Mouse (Mus musculus): ENCODE results near the gene Csrnp2.

DNA sequence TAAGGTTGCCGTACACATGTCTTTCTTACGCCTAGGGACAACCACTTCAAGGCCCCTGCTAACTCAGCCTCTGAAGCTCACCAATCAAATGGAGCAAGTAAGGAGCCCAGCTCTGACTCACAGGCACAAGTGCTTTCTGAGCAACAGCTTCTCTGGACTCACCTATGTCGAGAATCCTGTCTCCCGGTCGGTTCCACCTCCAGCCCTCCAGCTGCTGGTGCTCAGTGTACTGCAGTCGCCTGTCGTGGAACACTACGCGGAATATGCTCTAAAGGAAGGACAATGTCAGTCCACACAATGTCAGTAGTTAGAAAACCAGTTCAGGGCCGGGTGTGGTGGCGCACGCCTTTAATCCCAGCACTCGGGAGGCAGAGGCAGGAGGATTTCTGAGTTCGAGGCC is 30.1 kb upstream of the Csrnp2 start:
- TF ChIP-seq CTCF (IDR thresholded peaks at IDR 0.05; ENCODE audit: extremely low read depth, insufficient read length, insufficient replicate concordance, low read depth, low read length) (no peak), POLR2A (IDR thresholded peaks at IDR 0.05; ENCODE audit: low read depth, low read length) (no peak)

All from small intestine, adult 2 months (tissue).